Mouse (Mus musculus) hindbrain, embryonic 14.5 days (tissue): ENCODE data around the gene Lhfp. TPM values are rescaled to one million over a fixed set of nuclear protein-coding genes. Genes with fewer than 3 reads are reported as not detected.
"Not testable (repeated sequence)": the region's sequence is repeated elsewhere in the genome, so short reads cannot be mapped to it uniquely, and the experiment has no call there.

Source experiments
- ATAC-seq: fragments of 200-750 bp; cut with Nextera tagmentation; 2 replicates; pipeline ENCODE4 v1.8.0; 2017; ENCODE audit warnings: moderate number of reproducible peaks, mild to moderate bottlenecking, moderate TSS enrichment, moderate library complexity; ENCODE audit not compliant: low FRiP score
- DNase-seq: peaks from one replicate; pipeline ENCODE4 v3.0.0-alpha.2; 2015; ENCODE audit warnings: low spot score
- H3K27ac ChIP-seq: fragments of 300-500 bp; sonication (generic); 2 replicates; pipeline ENCODE4 v1.5.1; 2014; ENCODE audit warnings: mild to moderate bottlenecking, moderate library complexity
- H3K27me3 ChIP-seq: fragments of 300-500 bp; sonication (generic); 2 replicates; pipeline ENCODE4 v1.6.1; 2014; ENCODE audit warnings: mild to moderate bottlenecking, low read length, mixed read lengths; ENCODE audit not compliant: control insufficient read depth, insufficient read depth
- H3K36me3 ChIP-seq: fragments of 300-500 bp; sonication (generic); replicated peaks from 2 replicates; pipeline ENCODE4 v1.6.1; 2014; ENCODE audit not compliant: control insufficient read depth, insufficient read depth
- H3K4me1 ChIP-seq: fragments of 300-500 bp; sonication (generic); replicated peaks from 2 replicates; pipeline ENCODE4 v1.6.1; 2014; ENCODE audit warnings: antibody characterized with exemption, low read length, mixed read lengths; ENCODE audit not compliant: control insufficient read depth, insufficient read depth
- H3K4me2 ChIP-seq: fragments of 300-500 bp; sonication (generic); replicated peaks from 2 replicates; pipeline ENCODE4 v1.6.1; 2014; ENCODE audit warnings: mild to moderate bottlenecking, moderate library complexity
- H3K4me3 ChIP-seq: fragments of 300-500 bp; sonication (generic); replicated peaks from 2 replicates; pipeline ENCODE4 v1.5.1; 2014; ENCODE audit warnings: mild to moderate bottlenecking, low read length
- H3K9ac ChIP-seq: fragments of 300-500 bp; sonication (generic); 2 replicates; pipeline ENCODE4 v1.6.1; 2014
- H3K9me3 ChIP-seq: fragments of 300-500 bp; sonication (generic); 2 replicates; pipeline ENCODE4 v1.6.1; 2016; ENCODE audit warnings: low read length; ENCODE audit not compliant: control insufficient read depth
- WGBS: fragments of 180-500 bp; shearing (Covaris S2); extraction: QIAGEN DNeasy Blood & Tissue Kit; methylation state at CpG from one replicate; pipeline ENCODE4 v1.1.7; 2014; 5-methylcytosine and 5-hydroxymethylcytosine counted together
- polyA plus RNA-seq: library from polyadenylated mRNA; unstranded; fragments of >200 nt; fragmentation: Nextera tagmentation; extraction: Ambion mirVana; gene quantifications from 2 replicates; pipeline ENCODE4 v1.2.1, GENCODE M21; 2014

Gene Lhfp
- polyA plus RNA-seq, 1 experiment from 2014 or later = 48.3 TPM

- Histone ChIP-seq H3K36me3 (no peaks in the 10 kb centered on the region), H3K9me3 (no peaks in the 10 kb centered on the region), H3K27ac (no peak overlapping the region), H3K4me1 (peaks cover 26% of the 10 kb centered on the region), H3K4me3 (no peak overlapping the region), H3K4me2 (no peak overlapping the region), H3K27me3 (no peaks in the 10 kb centered on the region), H3K9ac (no peak overlapping the region)
- WGBS = 50% methylated on average over 6 of the region's 6 CpGs
- no peak for ATAC-seq
- no peak for DNase-seq
Measured at GRCm38 (mm10) chr3:53100803-53101202, 59.5 kb downstream of the Lhfp start.

- Histone ChIP-seq H3K9ac (no peak overlapping the region), H3K4me2 (no peak overlapping the region), H3K36me3 (no peaks in the 10 kb centered on the region), H3K27ac (no peak overlapping the region), H3K4me1 (peaks cover 26% of the 10 kb centered on the region), H3K27me3 (no peaks in the 10 kb centered on the region), H3K9me3 (no peaks in the 10 kb centered on the region), H3K4me3 (no peak overlapping the region)
- DNase-seq = no peak
- no peak for ATAC-seq
- 68% methylated on average over 6 of the region's 6 CpGs for WGBS
Measured at GRCm38 (mm10) chr3:53101711-53102110, 60.4 kb downstream of the Lhfp start.

GRCm38 (mm10) chr3:53102131-53102756 is 60.9 kb downstream of the Lhfp start:
- Histone ChIP-seq H3K36me3 (no peaks in the 10 kb centered on the region), H3K9me3 (no peaks in the 10 kb centered on the region), H3K4me3 (no peak overlapping the region), H3K4me1 (peaks cover 26% of the 10 kb centered on the region), H3K4me2 (no peak overlapping the region), H3K27ac (no peak overlapping the region), H3K9ac (no peak overlapping the region), H3K27me3 (no peaks in the 10 kb centered on the region)
- ATAC-seq (no peak), DNase-seq (no peak)
- WGBS = 17% methylated on average over 5 of the region's 5 CpGs

- 39% methylated on average over 12 of the region's 12 CpGs for WGBS
- no peak overlapping the region for H3K4me3 ChIP-seq
- no peaks in the 10 kb centered on the region for H3K27me3 ChIP-seq
- no peak overlapping the region for H3K9ac ChIP-seq
- no peaks in the 10 kb centered on the region for H3K36me3 ChIP-seq
- DNase-seq = no peak
- no peak for ATAC-seq
- H3K4me2 ChIP-seq = no peak overlapping the region
- no peaks in the 10 kb centered on the region for H3K9me3 ChIP-seq
- H3K27ac ChIP-seq = no peak overlapping the region
- H3K4me1 ChIP-seq = peaks cover 26% of the 10 kb centered on the region
Measured at GRCm38 (mm10) chr3:53102757-53103153, 61.4 kb downstream of the Lhfp start.

GRCm38 (mm10) chr3:53108594-53109373 is 67.5 kb downstream of the Lhfp start:
- Histone ChIP-seq H3K4me3 (no peak overlapping the region), H3K4me1 (peaks cover 4% of the 10 kb centered on the region; the same call in 1 of the 2 replicates), H3K36me3 (no peaks in the 10 kb centered on the region), H3K9ac (no peak overlapping the region), H3K27ac (no peak overlapping the region), H3K4me2 (no peak overlapping the region), H3K27me3 (no peaks in the 10 kb centered on the region), H3K9me3 (peaks cover 4% of the 10 kb centered on the region; the same call in 1 of the 2 replicates)
- no peak for DNase-seq
- WGBS = 41% methylated on average over 11 of the region's 11 CpGs
- no peak; the same call in 1 of the 2 replicates for ATAC-seq

- DNase-seq (no peak), ATAC-seq (no peak)
- Histone ChIP-seq H3K4me3 (no peak overlapping the region), H3K27ac (no peak overlapping the region), H3K9ac (no peak overlapping the region), H3K4me1 (peaks cover 4% of the 10 kb centered on the region; the same call in 1 of the 2 replicates), H3K36me3 (no peaks in the 10 kb centered on the region), H3K9me3 (peaks cover 4% of the 10 kb centered on the region; the same call in 1 of the 2 replicates), H3K4me2 (no peak overlapping the region), H3K27me3 (no peaks in the 10 kb centered on the region)
- WGBS = 64% methylated on average over 3 of the region's 3 CpGs
Measured at GRCm38 (mm10) chr3:53109879-53110278, 68.6 kb downstream of the Lhfp start.

GRCm38 (mm10) chr3:53112048-53112447 is 70.7 kb downstream of the Lhfp start:
- Histone ChIP-seq H3K27me3 (no peaks in the 10 kb centered on the region), H3K4me3 (no peak overlapping the region), H3K4me2 (no peak overlapping the region), H3K9me3 (peaks cover 4% of the 10 kb centered on the region; the same call in 1 of the 2 replicates), H3K4me1 (peaks cover 4% of the 10 kb centered on the region; the same call in 1 of the 2 replicates), H3K27ac (no peak overlapping the region), H3K9ac (no peak overlapping the region), H3K36me3 (no peaks in the 10 kb centered on the region)
- DNase-seq (no peak), ATAC-seq (no peak)
- WGBS = 95% methylated on average over 7 of the region's 7 CpGs

- H3K9ac ChIP-seq, H3K9me3 ChIP-seq, DNase-seq, H3K4me3 ChIP-seq, H3K27me3 ChIP-seq, H3K4me1 ChIP-seq, H3K4me2 ChIP-seq, H3K36me3 ChIP-seq, ATAC-seq, H3K27ac ChIP-seq: not testable (repeated sequence)
- 71% methylated on average over 4 of the region's 9 CpGs for WGBS
Measured at GRCm38 (mm10) chr3:53118755-53119154, 77.4 kb downstream of the Lhfp start.

GRCm38 (mm10) chr3:53119978-53120377 is 78.7 kb downstream of the Lhfp start:
- WGBS = 96% methylated on average over 6 of the region's 6 CpGs
- H3K27ac ChIP-seq = no peak overlapping the region
- H3K4me2 ChIP-seq = no peak overlapping the region
- DNase-seq (no peak), ATAC-seq (no peak)
- H3K27me3 ChIP-seq = no peaks in the 10 kb centered on the region
- H3K9me3 ChIP-seq = no peaks in the 10 kb centered on the region
- no peaks in the 10 kb centered on the region for H3K4me1 ChIP-seq
- H3K4me3 ChIP-seq = no peak overlapping the region
- H3K36me3 ChIP-seq = no peaks in the 10 kb centered on the region
- no peak overlapping the region for H3K9ac ChIP-seq
